16 mouse cellular contexts compared by ENCODE assay signal in the genomic region with DNA sequence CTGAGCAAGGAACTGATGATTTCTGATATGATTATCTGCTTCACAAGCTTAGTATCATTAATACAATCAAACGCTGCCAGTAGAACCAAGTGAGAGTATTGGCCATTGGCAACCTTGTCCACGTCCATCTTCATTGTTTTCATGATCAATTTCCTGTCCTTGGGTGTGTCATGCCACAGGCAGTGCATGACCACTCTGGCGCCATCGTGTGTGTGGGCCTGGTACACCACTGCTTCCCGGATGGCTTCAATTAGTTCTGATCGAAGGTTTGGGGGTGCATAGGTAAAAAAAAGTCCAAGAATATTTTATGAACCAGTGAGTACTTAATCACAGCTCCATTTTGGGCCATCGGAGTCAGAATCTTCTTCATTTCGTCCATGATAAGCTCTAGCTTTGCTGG.
DNase-seq lines count a peak whose midpoint lies in the region; ATAC-seq and TF ChIP-seq lines count a peak whose summit lies in the region.
"Had no signal": no experiment of that assay in that cellular context is flagged by ENCODE, and none has a peak within 500 bp of the region (broad histone marks: within the 10 kb centered on the region; RNA-seq: fewer than 3 reads in every experiment).

No protein-coding gene starts in this region.

- peak; percentile 20; the same call in 1 of the 2 replicates for TF ChIP-seq CTCF in gastrocnemius, adult 2 months (IDR thresholded peaks at IDR 0.05)
- TF ChIP-seq CTCF in liver, postnatal 0 days (IDR thresholded peaks at IDR 0.05; ENCODE audit: low read depth), result peak; percentile 48
- TF ChIP-seq CTCF in Patski (IDR thresholded peaks at IDR 0.05), result peak; percentile 21

- no peaks in the 10 kb centered on the region for H3K9me3 ChIP-seq in liver, postnatal 0 days (ENCODE audit: low read length)
- no peaks in the 10 kb centered on the region for H3K9me3 ChIP-seq in hindbrain, embryonic 13.5 days
- H3K9me3 ChIP-seq: forebrain, embryonic 12.5 days; heart, embryonic 13.5 days; hindbrain, embryonic 12.5 days had no signal

- ATAC-seq in liver, postnatal 0 days, result no peak
- no peak for ATAC-seq in Patski
- no peak for ATAC-seq in hindbrain, embryonic 13.5 days (ENCODE audit: low FRiP score)

- no peak overlapping the region for H3K27ac ChIP-seq in gastrocnemius, adult 2 months
- H3K27ac ChIP-seq in liver, postnatal 0 days (ENCODE audit: low read depth), result no peak overlapping the region
- H3K27ac ChIP-seq in hindbrain, embryonic 13.5 days, result no peak overlapping the region
- H3K27ac ChIP-seq: forebrain, embryonic 12.5 days; heart, embryonic 13.5 days; hindbrain, embryonic 12.5 days; macrophage had no signal

- CTCF ChIA-PET in Patski (lab: Charles Lee), result interaction anchor here (1.5 kb wide), 1 partner anchor 17 kb away, joined by 4 read pairs; no protein-coding TSS in a partner anchor

- in situ Hi-C loops in Patski (cut with MboI; ENCODE audit: low pct_unique_long_range_greater_than_20kb), result no loop called here

- no peak overlapping the region for H3K4me2 ChIP-seq in liver, postnatal 0 days (ENCODE audit: low read depth, low read length)
- no peak overlapping the region for H3K4me2 ChIP-seq in hindbrain, embryonic 13.5 days
- H3K4me2 ChIP-seq: forebrain, embryonic 12.5 days; heart, embryonic 13.5 days; hindbrain, embryonic 12.5 days had no signal

- DNase-seq in gastrocnemius, adult 2 months, result no peak
- no peak for DNase-seq in gastrocnemius, postnatal 10 days
- no peak for DNase-seq in liver, postnatal 0 days
- no peak for DNase-seq in liver
- no peak for DNase-seq in Patski (ENCODE audit: low read depth, low spot score)
- DNase-seq in thymus, postnatal 25 days, result peak; percentile 2
- DNase-seq in ovary, postnatal 10 days (ENCODE audit: low spot score), result no peak
- DNase-seq: cerebellum, postnatal 36 days; kidney, adult 8-10 months; midbrain, embryonic 14.5 days; right cerebral cortex, postnatal 25 days had no signal

- H3K4me3 ChIP-seq in gastrocnemius, adult 2 months, result no peak overlapping the region
- no peak overlapping the region for H3K4me3 ChIP-seq in liver, postnatal 0 days (ENCODE audit: low read depth, low read length)
- no peak overlapping the region for H3K4me3 ChIP-seq in hindbrain, embryonic 13.5 days
- H3K4me3 ChIP-seq: forebrain, embryonic 12.5 days; heart, embryonic 13.5 days; hindbrain, embryonic 12.5 days had no signal

- WGBS in liver, postnatal 0 days (ENCODE audit: insufficient replicate concordance), result 62% methylated on average over 8 of the region's 8 CpGs
- WGBS in hindbrain, embryonic 13.5 days, result 70% methylated on average over 8 of the region's 8 CpGs

- POLR2A ChIA-PET in Patski (lab: Charles Lee), result no interaction called here

- no peaks in the 10 kb centered on the region for H3K27me3 ChIP-seq in liver, postnatal 0 days (ENCODE audit: insufficient read depth, low read length)
- H3K27me3 ChIP-seq in Patski, result peaks cover 4% of the 10 kb centered on the region
- H3K27me3 ChIP-seq in hindbrain, embryonic 13.5 days, result no peaks in the 10 kb centered on the region
- H3K27me3 ChIP-seq: forebrain, embryonic 12.5 days; heart, embryonic 13.5 days; hindbrain, embryonic 12.5 days had no signal

- H3K4me1 ChIP-seq in liver, postnatal 0 days (ENCODE audit: insufficient read depth), result no peaks in the 10 kb centered on the region
- H3K4me1 ChIP-seq in hindbrain, embryonic 13.5 days (replicated peaks), result no peaks in the 10 kb centered on the region
- H3K4me1 ChIP-seq: forebrain, embryonic 12.5 days; heart, embryonic 13.5 days; hindbrain, embryonic 12.5 days had no signal

- TF ChIP-seq EP300 in liver, postnatal 0 days (IDR thresholded peaks at IDR 0.05; ENCODE audit: low read depth), result no peak

- no peak overlapping the region for H3K9ac ChIP-seq in liver, postnatal 0 days (replicated peaks)
- no peak overlapping the region for H3K9ac ChIP-seq in hindbrain, embryonic 13.5 days
- H3K9ac ChIP-seq: forebrain, embryonic 12.5 days; heart, embryonic 13.5 days; hindbrain, embryonic 12.5 days had no signal

- intact Hi-C loops in gastrocnemius, adult 2 months (cut with DNase I), result no loop called here

- H3K36me3 ChIP-seq in liver, postnatal 0 days (replicated peaks; ENCODE audit: insufficient read depth, low read length), result no peaks in the 10 kb centered on the region
- no peaks in the 10 kb centered on the region for H3K36me3 ChIP-seq in hindbrain, embryonic 13.5 days
- H3K36me3 ChIP-seq: forebrain, embryonic 12.5 days; heart, embryonic 13.5 days; hindbrain, embryonic 12.5 days had no signal
